Mouse (Mus musculus) heart, adult 8-10 months (tissue): ENCODE measurements around the gene Mex3b. TPM values are rescaled to one million over a fixed set of nuclear protein-coding genes. Genes with fewer than 3 reads are reported as not detected.

Experiments used
- total RNA-seq, 4 experiments: library from RNA; stranded (reverse); gene quantifications; 2 replicates each; pipeline ENCODE4 v1.2.4; 2022

Gene Mex3b
- total RNA-seq, 4 experiments from 2014 or later: 1.1 to 1.3 (median 1.3) TPM

Other genes starting within 250 kb of the Mex3b start
- 1 to 10 TPM; 1.1 to 3.1 (median 2.1) TPM for gene Saxo2, start 218.8 kb upstream of the Mex3b start, total RNA-seq
- gene Efl1, start 218.7 kb upstream of the Mex3b start, total RNA-seq: 10 to 100 TPM in 2 of 4 experiments, 1 to 10 TPM in 2; 8.6 to 10.4 (median 9.7) TPM